Mouse (Mus musculus): Measurements from ENCODE around the gene Id1. TPM values are rescaled to one million over a fixed set of nuclear protein-coding genes. Genes with fewer than 3 reads are reported as not detected.

Gene Id1
- polyA plus RNA-seq, 1 experiment from 2014 or later, result 39.7 TPM

DNA sequence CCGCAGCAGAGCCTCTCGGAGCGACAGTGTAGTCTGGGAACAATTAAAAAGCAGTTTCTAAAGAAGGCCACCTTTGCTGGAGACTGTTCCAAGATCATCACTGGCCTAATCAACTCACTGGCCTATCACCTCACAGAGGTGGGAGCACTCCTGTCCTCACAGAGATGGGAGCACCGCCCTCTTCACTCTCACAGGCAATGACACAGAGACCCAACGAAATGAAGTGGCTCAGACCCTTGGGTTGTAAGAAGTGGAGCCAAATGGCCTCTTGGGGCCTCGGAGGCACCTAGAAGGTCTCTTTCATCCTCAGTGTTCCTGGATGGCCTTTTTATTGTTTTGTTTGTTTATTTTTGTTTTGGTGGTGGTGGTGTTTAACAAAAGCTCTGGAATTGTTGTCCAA is 9.8 kb upstream of the Id1 start:
- H3K4me2 ChIP-seq (ENCODE audit: low read depth, low read length), result no peak overlapping the region
- ATAC-seq, result no peak
- peaks cover 31% of the 10 kb centered on the region for H3K4me1 ChIP-seq (ENCODE audit: insufficient read depth)
- H3K9me3 ChIP-seq (ENCODE audit: low read length), result no peaks in the 10 kb centered on the region
- TF ChIP-seq CTCF (IDR thresholded peaks at IDR 0.05; ENCODE audit: low read depth) (no peak), EP300 (IDR thresholded peaks at IDR 0.05; ENCODE audit: low read depth) (no peak)
- H3K9ac ChIP-seq (replicated peaks), result no peak overlapping the region
- H3K4me3 ChIP-seq (ENCODE audit: low read depth, low read length), result no peak overlapping the region
- H3K27ac ChIP-seq (ENCODE audit: low read depth), result no peak overlapping the region
- H3K36me3 ChIP-seq (replicated peaks; ENCODE audit: insufficient read depth, low read length), result no peaks in the 10 kb centered on the region
- 83% methylated on average over 6 of the region's 6 CpGs for WGBS (ENCODE audit: insufficient replicate concordance)
- H3K27me3 ChIP-seq (ENCODE audit: insufficient read depth, low read length), result peaks cover 8% of the 10 kb centered on the region
- no peak for DNase-seq

DNA sequence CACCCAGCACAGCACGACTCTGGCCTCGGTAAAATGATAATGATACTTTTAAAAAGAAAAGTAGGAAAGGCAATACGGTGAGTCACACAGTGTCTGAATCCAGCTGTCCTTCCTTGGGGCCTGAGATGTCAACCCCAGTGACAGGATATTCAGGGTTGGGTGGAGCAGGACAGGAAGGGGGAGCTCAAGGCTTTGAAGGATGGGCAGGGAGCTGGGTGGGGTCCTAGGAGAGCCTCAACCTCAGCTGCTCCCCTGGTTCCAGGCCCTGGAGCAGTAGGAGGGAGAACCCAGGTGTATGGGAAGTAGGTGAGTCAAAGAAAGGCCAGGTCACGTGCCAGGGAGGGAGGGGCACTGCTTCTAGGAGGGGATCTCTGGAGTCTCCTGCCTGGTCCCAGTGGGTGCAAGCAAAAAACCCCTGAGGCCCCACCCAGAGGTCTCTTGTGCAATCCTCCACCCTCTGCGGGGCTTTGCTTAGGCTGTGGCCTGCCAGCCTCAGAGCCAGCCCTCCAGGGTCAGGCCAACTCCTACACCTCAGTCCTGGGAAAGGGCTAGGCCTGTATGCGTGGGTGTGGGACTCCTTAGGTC is 9.2 kb upstream of the Id1 start:
- H3K9me3 ChIP-seq (ENCODE audit: low read length), result no peaks in the 10 kb centered on the region
- H3K4me2 ChIP-seq (ENCODE audit: low read depth, low read length), result no peak overlapping the region
- TF ChIP-seq EP300 (IDR thresholded peaks at IDR 0.05; ENCODE audit: low read depth) (no peak), CTCF (IDR thresholded peaks at IDR 0.05; ENCODE audit: low read depth) (no peak)
- H3K36me3 ChIP-seq (replicated peaks; ENCODE audit: insufficient read depth, low read length), result no peaks in the 10 kb centered on the region
- 40% methylated on average over 6 of the region's 6 CpGs for WGBS (ENCODE audit: insufficient replicate concordance)
- DNase-seq (no peak), ATAC-seq (no peak)
- peaks cover 8% of the 10 kb centered on the region for H3K27me3 ChIP-seq (ENCODE audit: insufficient read depth, low read length)
- no peak overlapping the region for H3K4me3 ChIP-seq (ENCODE audit: low read depth, low read length)
- H3K27ac ChIP-seq (ENCODE audit: low read depth), result peak overlapping the region; percentile 55; the same call in 1 of the 2 replicates
- no peak overlapping the region; the same call in 1 of the 2 replicates for H3K9ac ChIP-seq (replicated peaks)
- peaks cover 31% of the 10 kb centered on the region for H3K4me1 ChIP-seq (ENCODE audit: insufficient read depth)

DNA sequence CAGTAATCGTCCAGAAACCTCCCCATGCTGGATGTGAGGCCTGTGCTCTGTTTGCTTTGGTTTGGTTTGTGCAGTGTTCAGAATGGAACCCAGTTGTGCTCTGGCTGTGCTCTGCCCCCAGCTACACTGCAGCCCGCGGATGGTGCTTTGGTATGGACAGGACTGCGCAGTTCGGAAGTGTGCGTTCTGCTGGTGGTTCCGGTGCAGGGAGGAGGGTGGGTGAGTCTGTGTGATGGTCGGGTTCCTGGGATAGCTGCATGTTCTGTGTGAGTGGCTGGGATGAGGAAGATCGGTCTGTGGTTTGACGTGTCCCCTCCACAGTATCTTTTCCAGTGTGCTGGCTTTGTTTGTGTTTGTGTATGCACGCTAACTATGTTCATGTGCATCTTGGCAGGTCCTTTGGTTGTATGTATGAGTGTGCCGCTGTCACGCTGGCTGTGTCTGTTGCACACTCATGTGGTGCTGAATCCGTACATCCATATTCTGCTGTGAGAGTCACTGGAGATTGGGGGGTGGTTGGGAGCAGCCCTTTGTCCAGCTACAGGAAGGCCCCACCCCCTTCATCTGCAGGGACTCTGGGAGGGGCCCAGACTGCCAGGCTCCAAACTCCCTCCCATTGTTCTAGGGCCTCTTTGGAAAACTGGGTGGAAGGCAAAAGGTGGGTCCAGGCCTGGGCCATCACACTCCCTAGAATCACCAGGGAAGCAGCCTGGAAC is 8.1 kb upstream of the Id1 start:
- Histone ChIP-seq H3K4me3 (ENCODE audit: low read depth, low read length) (no peak overlapping the region), H3K9ac (replicated peaks) (no peak overlapping the region), H3K9me3 (ENCODE audit: low read length) (no peaks in the 10 kb centered on the region), H3K27me3 (ENCODE audit: insufficient read depth, low read length) (peaks cover 8% of the 10 kb centered on the region), H3K4me2 (ENCODE audit: low read depth, low read length) (no peak overlapping the region), H3K36me3 (replicated peaks; ENCODE audit: insufficient read depth, low read length) (no peaks in the 10 kb centered on the region), H3K27ac (ENCODE audit: low read depth) (peak overlapping the region; percentile 55), H3K4me1 (ENCODE audit: insufficient read depth) (peaks cover 31% of the 10 kb centered on the region)
- DNase-seq (no peak), ATAC-seq (peak; percentile 29; the same call in 1 of the 2 replicates)
- 68% methylated on average over 14 of the region's 14 CpGs for WGBS (ENCODE audit: insufficient replicate concordance)
- no peak for TF ChIP-seq CTCF (IDR thresholded peaks at IDR 0.05; ENCODE audit: low read depth)
- TF ChIP-seq EP300 (IDR thresholded peaks at IDR 0.05; ENCODE audit: low read depth), result no peak

DNA sequence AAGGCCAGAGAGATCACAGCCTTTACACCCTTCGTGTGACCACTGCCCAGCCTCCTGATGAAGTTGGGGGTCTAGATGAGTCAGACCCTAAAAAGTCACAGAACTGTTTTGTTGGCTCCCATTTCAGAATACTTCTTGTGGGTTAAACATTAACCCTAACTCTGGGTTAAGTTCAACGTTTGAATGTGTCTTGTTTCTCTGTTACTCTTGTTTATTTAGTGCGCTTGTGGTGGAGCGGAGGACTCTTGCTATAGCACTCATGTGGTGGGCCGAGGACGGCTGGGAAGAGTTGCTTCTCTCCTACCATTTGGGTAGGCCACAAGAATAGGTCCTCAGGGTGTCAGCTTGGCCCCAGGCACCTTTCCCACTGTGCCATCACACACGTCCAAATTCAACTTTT is 7.5 kb upstream of the Id1 start:
- Histone ChIP-seq H3K9ac (replicated peaks) (no peak overlapping the region), H3K36me3 (replicated peaks; ENCODE audit: insufficient read depth, low read length) (no peaks in the 10 kb centered on the region), H3K9me3 (ENCODE audit: low read length) (no peaks in the 10 kb centered on the region), H3K4me3 (ENCODE audit: low read depth, low read length) (no peak overlapping the region), H3K4me1 (ENCODE audit: insufficient read depth) (peaks cover 33% of the 10 kb centered on the region), H3K27me3 (ENCODE audit: insufficient read depth, low read length) (peaks cover 6% of the 10 kb centered on the region), H3K27ac (ENCODE audit: low read depth) (peak overlapping the region; percentile 44), H3K4me2 (ENCODE audit: low read depth, low read length) (no peak overlapping the region)
- TF ChIP-seq CTCF (IDR thresholded peaks at IDR 0.05; ENCODE audit: low read depth) (no peak), EP300 (IDR thresholded peaks at IDR 0.05; ENCODE audit: low read depth) (no peak)
- ATAC-seq (peak; percentile 28; the same call in 1 of the 2 replicates), DNase-seq (no peak)
- 58% methylated on average over 7 of the region's 7 CpGs for WGBS (ENCODE audit: insufficient replicate concordance)

DNA sequence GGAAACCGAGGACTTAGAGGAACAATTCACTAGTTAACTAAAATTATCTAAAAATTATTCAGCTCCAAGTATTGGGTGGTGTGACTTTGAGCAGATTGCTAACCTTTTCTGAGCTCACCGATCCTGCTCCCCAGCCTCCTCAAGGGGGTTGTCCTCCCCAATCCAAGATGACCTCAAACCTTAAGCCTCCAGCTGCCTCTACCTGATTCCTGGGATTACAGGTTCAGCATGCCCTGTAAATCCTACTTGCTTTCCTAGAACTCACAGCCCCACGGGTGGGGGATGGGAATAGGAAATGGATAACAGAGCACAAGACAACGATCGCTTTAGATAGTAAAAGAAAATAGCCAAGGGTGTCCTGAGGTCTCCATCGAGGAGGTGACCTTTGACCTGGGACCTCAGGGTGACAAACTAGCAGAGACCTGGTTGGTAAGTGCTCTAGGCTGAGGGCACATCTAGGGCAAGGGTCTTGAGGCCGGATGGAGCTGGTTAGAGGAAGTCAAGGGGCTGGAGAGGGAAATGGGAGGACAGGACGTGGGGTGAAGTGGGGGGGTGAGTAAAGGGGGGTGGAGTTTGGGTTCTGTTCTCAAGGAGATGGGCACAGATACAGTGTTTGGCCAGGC is 6.9 kb upstream of the Id1 start:
- Histone ChIP-seq H3K9me3 (ENCODE audit: low read length) (no peaks in the 10 kb centered on the region), H3K4me2 (ENCODE audit: low read depth, low read length) (no peak overlapping the region), H3K4me1 (ENCODE audit: insufficient read depth) (peaks cover 31% of the 10 kb centered on the region), H3K9ac (replicated peaks) (no peak overlapping the region), H3K4me3 (ENCODE audit: low read depth, low read length) (no peak overlapping the region), H3K36me3 (replicated peaks; ENCODE audit: insufficient read depth, low read length) (no peaks in the 10 kb centered on the region), H3K27ac (ENCODE audit: low read depth) (peak overlapping the region; percentile 44), H3K27me3 (ENCODE audit: insufficient read depth, low read length) (peaks cover under 1% of the 10 kb centered on the region)
- TF ChIP-seq EP300 (IDR thresholded peaks at IDR 0.05; ENCODE audit: low read depth), result 0 out of 2 replicates have a peak, but pooled peaks have one; percentile 29
- TF ChIP-seq CTCF (IDR thresholded peaks at IDR 0.05; ENCODE audit: low read depth), result no peak
- DNase-seq, result no peak
- 25% methylated on average over 8 of the region's 8 CpGs for WGBS (ENCODE audit: insufficient replicate concordance)
- peak; percentile 30 for ATAC-seq

DNA sequence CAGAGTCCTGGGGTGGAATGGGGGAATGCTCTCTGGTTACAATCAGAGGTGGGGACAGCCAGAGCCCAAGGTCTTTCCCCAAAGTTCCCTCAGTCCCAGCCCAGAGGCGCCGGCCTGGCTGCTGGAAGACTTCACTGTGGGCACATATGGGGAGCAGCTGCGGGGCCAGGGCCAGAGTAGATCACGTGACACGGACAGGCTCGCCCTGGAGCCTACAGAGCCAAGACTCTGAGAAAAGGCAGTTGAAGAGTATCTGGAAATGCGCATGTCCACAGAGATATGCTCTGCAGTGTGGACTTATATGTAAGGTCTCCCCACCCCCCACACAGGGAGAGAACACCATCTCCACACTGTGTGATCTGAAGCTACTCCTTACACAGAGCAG is 6.4 kb upstream of the Id1 start:
- no peaks in the 10 kb centered on the region for H3K36me3 ChIP-seq (replicated peaks; ENCODE audit: insufficient read depth, low read length)
- no peak overlapping the region for H3K4me3 ChIP-seq (ENCODE audit: low read depth, low read length)
- peak overlapping the region; percentile 44 for H3K27ac ChIP-seq (ENCODE audit: low read depth)
- H3K4me1 ChIP-seq (ENCODE audit: insufficient read depth), result peaks cover 34% of the 10 kb centered on the region
- no peak overlapping the region for H3K4me2 ChIP-seq (ENCODE audit: low read depth, low read length)
- H3K9me3 ChIP-seq (ENCODE audit: low read length), result no peaks in the 10 kb centered on the region
- H3K9ac ChIP-seq (replicated peaks), result no peak overlapping the region
- ATAC-seq (peak; percentile 40), DNase-seq (peak; percentile 41)
- no peaks in the 10 kb centered on the region for H3K27me3 ChIP-seq (ENCODE audit: insufficient read depth, low read length)
- 19% methylated on average over 7 of the region's 7 CpGs for WGBS (ENCODE audit: insufficient replicate concordance)
- no peak for TF ChIP-seq CTCF (IDR thresholded peaks at IDR 0.05; ENCODE audit: low read depth)
- no peak for TF ChIP-seq EP300 (IDR thresholded peaks at IDR 0.05; ENCODE audit: low read depth)
